In genomic region chr15:83451621-83452210, GRCm38 (mm10) we compare ENCODE assay signal across 8 mouse cellular contexts. TPM values are rescaled to one million over a fixed set of nuclear protein-coding genes. Genes with fewer than 3 reads are reported as not detected.
DNase-seq lines count a peak whose midpoint lies in the region; TF ChIP-seq lines count a peak whose summit lies in the region.

No protein-coding gene starts in this region.

- H3K79me2 ChIP-seq in C2C12 (ENCODE audit: control insufficient read depth, insufficient read depth) = peaks cover 100% of the 10 kb centered on the region

- no peak for TF ChIP-seq CTCF in C2C12 (IDR thresholded peaks at IDR 0.05; ENCODE audit: control insufficient read depth, insufficient read depth, insufficient read length)

- peak overlapping the region; percentile 13 for H3ac ChIP-seq in C2C12 (ENCODE audit: control insufficient read depth, insufficient read length, low read depth)

- DNase-seq in gastrocnemius, adult 18-20 months (ENCODE audit: low spot score) = peak; percentile 52
- DNase-seq in gastrocnemius, postnatal 36 days = no peak
- peak; percentile 96 for DNase-seq in fibroblast of lung, adult 2 months (ENCODE audit: low read depth)
- peak; percentile 63 for DNase-seq in kidney, postnatal 10 days
- DNase-seq in lung, postnatal 14 days = peak; percentile 44
- DNase-seq in frontal cortex, postnatal 25 days (ENCODE audit: low spot score in 2 of 2) = no peak
- DNase-seq in cerebellum, postnatal 25 days = no peak

- peaks cover 20% of the 10 kb centered on the region for H3K36me3 ChIP-seq in C2C12 (ENCODE audit: control insufficient read depth, insufficient read depth)

- intact Hi-C loops in gastrocnemius, postnatal 36 days (cut with DNase I) = no loop called here

- no peak overlapping the region for H3K4me3 ChIP-seq in C2C12 (ENCODE audit: insufficient read depth, poor library complexity, severe bottlenecking)

- H3K27me3 ChIP-seq in C2C12 (ENCODE audit: control insufficient read depth, insufficient read depth, insufficient read length) = no peaks in the 10 kb centered on the region

- peaks cover 97% of the 10 kb centered on the region for H3K79me3 ChIP-seq in C2C12 (ENCODE audit: low read depth)

TF ChIP-seq in C2C12, 6 proteins besides CTCF, POLR2A, EP300 and RAD21:
- TF ChIP-seq MYOG (IDR thresholded peaks at IDR 0.05; ENCODE audit: control insufficient read depth, extremely low read depth, insufficient read length) (no peak), FOSL1 (IDR thresholded peaks at IDR 0.05; ENCODE audit: insufficient read depth, low read length, poor library complexity, severe bottlenecking) (peak; percentile 72)

RNA-seq across cellular contexts. Expression of gene Pacsin2, which starts 12.7 kb away (rescaled TPM):
- total RNA-seq in gastrocnemius, adult 18-20 months (2021) = 10 to 100 TPM; 49.4 to 75.6 TPM
- total RNA-seq in gastrocnemius, postnatal 36 days (2021) = 10 to 100 TPM; 41.4 to 50.5 TPM
- polyA plus RNA-seq in C2C12 (2012; fragmentation: generic; extraction: Trizol) = 101 TPM

RNA-seq across cellular contexts. Expression of gene Ttll1, which starts 59.0 kb away (rescaled TPM):
- total RNA-seq in gastrocnemius, adult 18-20 months (2021) = 1 to 10 TPM; 3.5 to 4.3 TPM
- 1 to 10 TPM; 3.1 to 3.5 TPM for total RNA-seq in gastrocnemius, postnatal 36 days (2021)
- 28.5 TPM for polyA plus RNA-seq in C2C12 (2012; fragmentation: generic; extraction: Trizol)

Comparison
In these comparisons a context has a peak if more than half of its experiments do, and no peak if none do; other contexts are left out.
1. DNase-seq: peak in gastrocnemius, adult 18-20 months (single experiment), fibroblast of lung, adult 2 months (single experiment), kidney, postnatal 10 days (single experiment) and lung, postnatal 14 days (single experiment); none in gastrocnemius, postnatal 36 days (0 of 2), frontal cortex, postnatal 25 days (0 of 2) and cerebellum, postnatal 25 days (0 of 2).